Mouse (Mus musculus) retina, embryonic 14.5 days (tissue): ENCODE results near the gene Med13l.

ENCODE experiments used
- DNase-seq: peaks from one replicate; pipeline ENCODE4 v3.0.0-alpha.2; 2015; ENCODE audit warnings: low spot score

The Med13l gene

GRCm38 (mm10) chr5:118556387-118556937 lies 4.0 kb upstream of the Med13l start:
- no peak for DNase-seq

- DNase-seq = no peak
These were observed 1.6 kb upstream of the Med13l start for GRCm38 (mm10) chr5:118558841-118559240.

GRCm38 (mm10) chr5:118559584-118560384 lies 695 bp upstream of the Med13l start:
- DNase-seq = peak; percentile 88

GRCm38 (mm10) chr5:118561086-118561987 lies 858 bp downstream of the Med13l start:
- peak; percentile 63 for DNase-seq

- DNase-seq = no peak
These were observed 1.7 kb downstream of the Med13l start for GRCm38 (mm10) chr5:118562206-118562605.

GRCm38 (mm10) chr5:118563590-118563989 lies 3.1 kb downstream of the Med13l start:
- no peak for DNase-seq

GRCm38 (mm10) chr5:118567395-118567794 lies 6.9 kb downstream of the Med13l start:
- no peak for DNase-seq

GRCm38 (mm10) chr5:118569017-118569416 lies 8.5 kb downstream of the Med13l start:
- DNase-seq = no peak

- DNase-seq = no peak
These were observed 9.4 kb downstream of the Med13l start for GRCm38 (mm10) chr5:118569606-118570580.

- DNase-seq = no peak
These were observed 11.0 kb downstream of the Med13l start for GRCm38 (mm10) chr5:118571504-118571903.

- no peak for DNase-seq
These were observed 13.8 kb downstream of the Med13l start for GRCm38 (mm10) chr5:118574236-118574635.

- DNase-seq = no peak
These were observed 14.5 kb downstream of the Med13l start for GRCm38 (mm10) chr5:118574997-118575396.

- DNase-seq = no peak
These were observed 15.4 kb downstream of the Med13l start for GRCm38 (mm10) chr5:118575909-118576308.

GRCm38 (mm10) chr5:118576731-118577130 lies 16.3 kb downstream of the Med13l start:
- no peak for DNase-seq

GRCm38 (mm10) chr5:118585355-118585754 lies 24.9 kb downstream of the Med13l start:
- DNase-seq = peak; percentile 69

GRCm38 (mm10) chr5:118586560-118586959 lies 26.1 kb downstream of the Med13l start:
- no peak for DNase-seq

GRCm38 (mm10) chr5:118588381-118588925 lies 28.0 kb downstream of the Med13l start:
- DNase-seq = no peak

GRCm38 (mm10) chr5:118589186-118589892 lies 28.9 kb downstream of the Med13l start:
- no peak for DNase-seq

- DNase-seq = no peak
These were observed 30.4 kb downstream of the Med13l start for GRCm38 (mm10) chr5:118590868-118591267.

- DNase-seq = no peak
These were observed 31.5 kb downstream of the Med13l start for GRCm38 (mm10) chr5:118591826-118592499.
